Mouse (Mus musculus): Measurements from ENCODE around the gene R3hdm2.
A peak's percentile ranks its signal among the peaks of the same experiment; 100 is the strongest.

DNA sequence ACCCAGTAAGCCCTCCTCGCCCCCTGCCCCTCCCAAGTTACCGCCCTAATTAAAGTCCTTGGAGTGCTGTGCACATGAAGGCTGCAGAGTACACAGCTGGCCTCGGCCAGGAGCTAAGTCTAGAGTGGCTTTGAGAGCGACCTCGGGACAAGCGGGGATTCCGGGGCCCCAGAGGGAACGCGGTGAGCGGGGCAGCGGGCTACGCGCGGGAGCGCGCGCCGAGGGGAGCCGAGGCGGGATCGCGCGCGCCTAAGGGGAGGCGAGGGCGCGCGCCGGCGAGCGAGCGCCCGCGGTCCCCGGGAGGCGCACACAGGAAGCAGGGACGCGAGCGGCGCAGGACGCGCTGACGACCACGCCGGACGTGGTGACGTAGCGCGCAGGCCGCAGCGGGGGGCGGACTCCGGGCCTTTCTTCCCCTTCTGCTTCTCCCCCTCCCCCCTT, at the start of gene R3hdm2:
- TF ChIP-seq POLR2A (IDR thresholded peaks at IDR 0.05; ENCODE audit: insufficient read length, low read depth), result peak; percentile 79
- TF ChIP-seq E2F4 (IDR thresholded peaks at IDR 0.05; ENCODE audit: insufficient read depth), result no peak
- TF ChIP-seq USF1 (IDR thresholded peaks at IDR 0.05; ENCODE audit: low read depth), result no peak
- peak in 1 of 3 experiments; percentile 1 for TF ChIP-seq MYOD1 (IDR thresholded peaks at IDR 0.05; ENCODE audit: control insufficient read depth in 1 of 3, insufficient read length in 2 of 3, low read depth in 2 of 3)
- no peak for TF ChIP-seq MAX (IDR thresholded peaks at IDR 0.05; ENCODE audit: low read depth)
- TF ChIP-seq POLR2AphosphoS2 (IDR thresholded peaks at IDR 0.05; ENCODE audit: insufficient read length, low read depth), result peak; percentile 89

Measured in myocyte (in vitro differentiated cells).